Mouse (Mus musculus) T-helper 2 cell (primary cell): ENCODE results near the gene Lrig2.
"Not testable (repeated sequence)": the region's sequence is repeated elsewhere in the genome, so short reads cannot be mapped to it uniquely, and the experiment has no call there.

Experiments
- in situ Hi-C: fragments of 300-600 bp; cut with MboI, MseI; formaldehyde crosslinking; loops from one replicate; pipeline ENCODE4 v1.15.1; 2025; ENCODE audit warnings: high pct_unique_total_duplicates

The Lrig2 gene

GRCm38 (mm10) chr3:104432651-104433050 is 79.1 kb downstream of the Lrig2 start:
- in situ Hi-C loops = loop anchor here (5.0 kb wide), 1 partner anchor 50 kb away; no protein-coding TSS in a partner anchor

GRCm38 (mm10) chr3:104431848-104432159 is 79.9 kb downstream of the Lrig2 start:
- in situ Hi-C loops = loop anchor here (5.0 kb wide), 1 partner anchor 50 kb away; no protein-coding TSS in a partner anchor

- in situ Hi-C loops = loop anchor here (5.0 kb wide), 1 partner anchor 49 kb away; no protein-coding TSS in a partner anchor
These were observed 80.4 kb downstream of the Lrig2 start for GRCm38 (mm10) chr3:104431156-104431847.

- in situ Hi-C loops = not testable (repeated sequence)
These were observed 84.4 kb downstream of the Lrig2 start for GRCm38 (mm10) chr3:104427354-104427753.

GRCm38 (mm10) chr3:104424346-104424745 is 87.4 kb downstream of the Lrig2 start:
- in situ Hi-C loops = loop anchor here (5.0 kb wide), 1 partner anchor 38 kb away; no protein-coding TSS in a partner anchor

- in situ Hi-C loops = loop anchor here (5.0 kb wide), 1 partner anchor 41 kb away; no protein-coding TSS in a partner anchor
These were observed 90.8 kb downstream of the Lrig2 start for GRCm38 (mm10) chr3:104420929-104421328.

GRCm38 (mm10) chr3:104419990-104420389 is 91.7 kb downstream of the Lrig2 start:
- in situ Hi-C loops = loop anchor here (5.0 kb wide), 1 partner anchor 42 kb away; no protein-coding TSS in a partner anchor

- in situ Hi-C loops = no loop called here
These were observed 94.9 kb downstream of the Lrig2 start for GRCm38 (mm10) chr3:104416806-104417205.

GRCm38 (mm10) chr3:104412482-104412881 is 99.2 kb downstream of the Lrig2 start:
- in situ Hi-C loops = no loop called here

- in situ Hi-C loops = no loop called here
These were observed 104.2 kb downstream of the Lrig2 start for GRCm38 (mm10) chr3:104407506-104407905.

- in situ Hi-C loops = no loop called here
These were observed 108.1 kb downstream of the Lrig2 start for GRCm38 (mm10) chr3:104403582-104403981.

GRCm38 (mm10) chr3:104401176-104401575 is 110.5 kb downstream of the Lrig2 start:
- in situ Hi-C loops = no loop called here

GRCm38 (mm10) chr3:104400126-104400525 is 111.6 kb downstream of the Lrig2 start:
- in situ Hi-C loops = no loop called here

GRCm38 (mm10) chr3:104399296-104400045 is 112.2 kb downstream of the Lrig2 start:
- in situ Hi-C loops = loop anchor here (10.0 kb wide), 1 partner anchor 155 kb away; no protein-coding TSS in a partner anchor

- in situ Hi-C loops = loop anchor here (10.0 kb wide), 1 partner anchor 153 kb away; no protein-coding TSS in a partner anchor
These were observed 114.4 kb downstream of the Lrig2 start for GRCm38 (mm10) chr3:104397316-104397715.

- in situ Hi-C loops = loop anchor here (10.0 kb wide), 1 partner anchor 152 kb away; no protein-coding TSS in a partner anchor
These were observed 115.0 kb downstream of the Lrig2 start for GRCm38 (mm10) chr3:104396736-104397081.

- in situ Hi-C loops = loop anchor here (10.0 kb wide), 1 partner anchor 151 kb away; no protein-coding TSS in a partner anchor
These were observed 115.5 kb downstream of the Lrig2 start for GRCm38 (mm10) chr3:104396067-104396735.

- in situ Hi-C loops = loop anchor here (5.0 to 10.0 kb wide), 2 partner anchors 43 to 145 kb away; no protein-coding TSS in a partner anchor
These were observed 121.6 kb downstream of the Lrig2 start for GRCm38 (mm10) chr3:104390072-104390471.

- in situ Hi-C loops = no loop called here
These were observed 122.3 kb downstream of the Lrig2 start for GRCm38 (mm10) chr3:104389449-104389848.

- in situ Hi-C loops = no loop called here
These were observed 126.1 kb downstream of the Lrig2 start for GRCm38 (mm10) chr3:104385587-104385986.

GRCm38 (mm10) chr3:104383681-104384341 is 127.9 kb downstream of the Lrig2 start:
- in situ Hi-C loops = loop anchor here (5.0 kb wide), 1 partner anchor 48 kb away; no protein-coding TSS in a partner anchor
